In the genomic region with DNA sequence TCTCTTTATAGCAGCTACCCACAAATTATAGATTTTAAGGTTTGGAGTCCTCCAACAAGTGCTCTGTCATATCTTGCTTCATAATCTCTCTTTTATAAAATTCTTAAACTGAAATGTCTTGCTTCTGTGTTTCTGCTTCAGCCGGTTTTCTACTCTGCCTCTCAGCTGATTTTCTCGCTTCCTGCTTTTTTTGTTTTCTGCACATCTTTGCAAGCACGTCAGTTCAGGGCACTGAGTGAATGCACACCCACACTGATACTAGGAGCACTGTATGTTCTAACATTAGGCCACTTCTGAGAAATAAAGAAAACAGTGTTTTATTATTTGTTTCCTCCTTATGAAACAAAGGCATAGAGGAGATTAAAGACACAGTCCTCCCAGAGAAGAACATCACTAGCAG, we compare ENCODE assay signal across 25 mouse cellular contexts.
DNase-seq lines count a peak whose midpoint lies in the region; ATAC-seq lines count a peak whose summit lies in the region.
"Had no signal": no experiment of that assay in that cellular context is flagged by ENCODE, and none has a peak within 500 bp of the region (broad histone marks: within the 10 kb centered on the region; RNA-seq: fewer than 3 reads in every experiment).

No protein-coding gene starts in this region.

- H3K9ac ChIP-seq in hindbrain, embryonic 13.5 days, result no peak overlapping the region
- H3K9ac ChIP-seq: embryonic facial prominence, embryonic 12.5 days; forebrain, embryonic 13.5 days; forebrain, embryonic 15.5 days; forebrain, postnatal 0 days had no signal

- DNase-seq in frontal cortex, postnatal 10 days (ENCODE audit: low spot score in 2 of 2), result no peak
- peak; percentile 34 for DNase-seq in CD4-positive, CD25-positive, alpha-beta regulatory T cell, adult 2 months (ENCODE audit: low read depth, low spot score)
- peak; percentile 55 for DNase-seq in induced T-regulatory cell, adult 2 months (ENCODE audit: low read depth)
- DNase-seq in left cerebral cortex, adult 9 months (ENCODE audit: low spot score in 2 of 2), result no peak
- no peak for DNase-seq in ovary, postnatal 10 days (ENCODE audit: low spot score)
- DNase-seq: adrenal gland, adult 2 months; adrenal gland, postnatal 10 days; adrenal gland, postnatal 25 days; B cell, adult 2 months; cerebellum, adult 11-12 months; cerebellum, adult 2 months; cerebellum, adult 9-10 months; cerebellum, postnatal 10 days; cerebellum, postnatal 25 days; forebrain, postnatal 0 days had no signal

- no peak overlapping the region for H3K4me3 ChIP-seq in hindbrain, embryonic 13.5 days
- H3K4me3 ChIP-seq: embryonic facial prominence, embryonic 10.5 days; embryonic facial prominence, embryonic 12.5 days; forebrain, embryonic 13.5 days; forebrain, embryonic 15.5 days had no signal

- peak; percentile 65; the same call in 1 of the 2 replicates for ATAC-seq in frontal cortex, adult (ENCODE audit: low TSS enrichment)
- peak; percentile 64 for ATAC-seq in activated CD4-positive, CD25-positive, alpha-beta regulatory T cell, adult 4 months
- ATAC-seq in hindbrain, embryonic 13.5 days (ENCODE audit: low FRiP score), result no peak
- ATAC-seq: forebrain, embryonic 13.5 days; forebrain, embryonic 15.5 days; forebrain, postnatal 0 days; Patski had no signal

- no peaks in the 10 kb centered on the region for H3K36me3 ChIP-seq in hindbrain, embryonic 13.5 days
- H3K36me3 ChIP-seq: embryonic facial prominence, embryonic 10.5 days; embryonic facial prominence, embryonic 12.5 days; forebrain, embryonic 15.5 days; G1E had no signal

- no peak overlapping the region for H3K4me2 ChIP-seq in hindbrain, embryonic 13.5 days
- H3K4me2 ChIP-seq: embryonic facial prominence, embryonic 12.5 days; forebrain, embryonic 13.5 days; forebrain, embryonic 15.5 days had no signal

- no peaks in the 10 kb centered on the region for H3K9me3 ChIP-seq in hindbrain, embryonic 13.5 days
- H3K9me3 ChIP-seq: embryonic facial prominence, embryonic 10.5 days; embryonic facial prominence, embryonic 12.5 days; forebrain, embryonic 13.5 days; forebrain, embryonic 15.5 days; G1E had no signal

- H3K27ac ChIP-seq in hindbrain, embryonic 13.5 days, result no peak overlapping the region
- H3K27ac ChIP-seq: embryonic facial prominence, embryonic 10.5 days; embryonic facial prominence, embryonic 12.5 days; forebrain, embryonic 13.5 days; forebrain, embryonic 15.5 days had no signal

- no peaks in the 10 kb centered on the region for H3K27me3 ChIP-seq in hindbrain, embryonic 13.5 days
- H3K27me3 ChIP-seq: CH12.LX; embryonic facial prominence, embryonic 12.5 days; forebrain, embryonic 13.5 days; forebrain, embryonic 15.5 days; Patski had no signal

- WGBS in hindbrain, embryonic 13.5 days, result 86% methylated on average over 3 of the region's 3 CpGs

- no peaks in the 10 kb centered on the region for H3K4me1 ChIP-seq in hindbrain, embryonic 13.5 days (replicated peaks)
- H3K4me1 ChIP-seq: embryonic facial prominence, embryonic 10.5 days; embryonic facial prominence, embryonic 12.5 days; forebrain, embryonic 13.5 days; forebrain, embryonic 15.5 days had no signal

Comparison
In these comparisons a context has a peak if more than half of its experiments do, and no peak if none do; other contexts are left out.
1. DNase-seq: peak in CD4-positive, CD25-positive, alpha-beta regulatory T cell, adult 2 months (single experiment) and induced T-regulatory cell, adult 2 months (single experiment); none in frontal cortex, postnatal 10 days (0 of 2), left cerebral cortex, adult 9 months (0 of 2) and ovary, postnatal 10 days (single experiment).